Mouse (Mus musculus): ENCODE measurements around the gene Chrng. TPM values are rescaled to one million over a fixed set of nuclear protein-coding genes. Genes with fewer than 3 reads are reported as not detected.

The Chrng gene
- not detected in 2 replicates for polyA plus RNA-seq (2014; fragmentation: Nextera tagmentation; extraction: Ambion mirVana)

DNA sequence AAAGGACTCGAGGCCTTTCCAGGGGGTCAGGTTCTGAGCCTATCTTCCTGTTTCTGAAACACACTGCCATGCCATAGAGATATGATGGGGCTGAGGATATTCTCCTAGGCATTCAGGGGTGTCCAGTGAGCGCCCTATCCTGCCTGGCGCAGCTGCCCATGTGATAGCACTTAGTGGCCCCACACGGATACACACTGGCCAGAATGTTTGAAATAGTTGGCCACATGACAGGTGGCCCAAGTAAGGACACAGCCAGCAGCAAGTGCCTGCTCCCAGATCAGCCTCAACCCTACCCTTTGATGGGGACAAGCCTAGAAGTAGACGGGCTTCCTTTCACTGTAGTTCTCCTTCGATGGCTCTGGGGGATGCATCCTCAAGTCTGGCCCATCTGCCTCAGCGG lies at the start of gene Chrng:
Gene Chrng (plus strand): TSS at position 193 of the 400 bp plus-strand sequence.
- Histone ChIP-seq H3K9me3 (ENCODE audit: control insufficient read depth, low read length) (no peaks in the 10 kb centered on the region), H3K4me2 (ENCODE audit: low read length) (no peak within 1 kb of the TSS), H3K4me1 (replicated peaks; ENCODE audit: control insufficient read depth, insufficient read depth, low read length) (no peaks in the 10 kb centered on the region), H3K27me3 (replicated peaks; ENCODE audit: control insufficient read depth, insufficient read depth, low read length) (peaks cover 19% of the 10 kb centered on the region), H3K27ac (ENCODE audit: low read depth) (no peak within 1 kb of the TSS), H3K4me3 (ENCODE audit: low read depth, low read length) (no peak within 1 kb of the TSS), H3K9ac (ENCODE audit: low read length) (no peak within 1 kb of the TSS), H3K36me3 (ENCODE audit: control insufficient read depth, insufficient read depth, low read length) (no peaks in the 10 kb centered on the region)
- ATAC-seq (replicated peaks; ENCODE audit: low FRiP score, low TSS enrichment, low read depth) = no peak
- 87% methylated on average over 7 of the region's 7 CpGs for WGBS
- DNase-seq (ENCODE audit: low spot score) = no peak

DNA sequence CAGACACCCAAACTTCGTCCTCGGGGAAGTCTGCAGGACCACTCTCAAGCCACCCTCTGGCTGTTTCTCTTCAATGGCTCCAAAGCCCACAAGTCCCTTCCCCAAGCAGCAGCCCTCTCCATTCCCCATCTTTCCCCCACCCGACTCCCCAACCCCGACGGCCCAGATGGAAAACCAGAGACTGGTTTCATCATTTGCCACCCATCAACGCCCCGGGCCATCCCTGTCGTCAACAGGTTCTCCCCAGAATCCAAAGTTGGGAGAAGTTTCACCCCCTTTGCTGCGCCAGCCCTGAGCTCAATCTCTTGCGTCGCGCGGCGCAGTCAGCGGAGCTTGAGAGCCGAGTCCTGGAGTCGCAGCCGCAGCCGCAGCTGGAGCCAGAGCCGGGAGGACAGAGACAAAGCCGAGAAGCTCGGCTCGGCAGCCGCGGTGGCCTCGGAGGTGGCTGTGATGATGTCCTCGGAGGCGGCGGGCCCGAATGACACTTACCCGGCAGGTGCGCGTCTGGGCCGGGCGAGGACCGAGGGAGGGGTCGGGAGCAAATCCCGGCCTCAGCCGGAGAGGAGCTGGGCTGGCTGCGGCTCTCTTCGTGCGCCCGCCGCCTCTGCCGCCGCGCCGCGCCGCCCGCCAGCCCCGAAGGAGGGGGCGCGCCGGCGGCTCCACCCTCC lies 48.8 kb upstream of the Chrng start:
- no peaks in the 10 kb centered on the region for H3K36me3 ChIP-seq (ENCODE audit: control insufficient read depth, insufficient read depth, low read length)
- peak overlapping the region; percentile 57 for H3K4me2 ChIP-seq (ENCODE audit: low read length)
- peak overlapping the region; percentile 33 for H3K4me3 ChIP-seq (ENCODE audit: low read depth, low read length)
- WGBS = 1% methylated on average over 46 of the region's 56 CpGs
- peak; percentile 65 for DNase-seq (ENCODE audit: low spot score)
- peaks cover 87% of the 10 kb centered on the region for H3K27me3 ChIP-seq (replicated peaks; ENCODE audit: control insufficient read depth, insufficient read depth, low read length)
- ATAC-seq (replicated peaks; ENCODE audit: low FRiP score, low TSS enrichment, low read depth) = no peak; the same call in 1 of the 2 replicates
- H3K4me1 ChIP-seq (replicated peaks; ENCODE audit: control insufficient read depth, insufficient read depth, low read length) = peaks cover 7% of the 10 kb centered on the region; the same call in 1 of the 2 replicates
- no peak overlapping the region for H3K27ac ChIP-seq (ENCODE audit: low read depth)
- H3K9ac ChIP-seq (ENCODE audit: low read length) = no peak overlapping the region
- no peaks in the 10 kb centered on the region for H3K9me3 ChIP-seq (ENCODE audit: control insufficient read depth, low read length)

DNA sequence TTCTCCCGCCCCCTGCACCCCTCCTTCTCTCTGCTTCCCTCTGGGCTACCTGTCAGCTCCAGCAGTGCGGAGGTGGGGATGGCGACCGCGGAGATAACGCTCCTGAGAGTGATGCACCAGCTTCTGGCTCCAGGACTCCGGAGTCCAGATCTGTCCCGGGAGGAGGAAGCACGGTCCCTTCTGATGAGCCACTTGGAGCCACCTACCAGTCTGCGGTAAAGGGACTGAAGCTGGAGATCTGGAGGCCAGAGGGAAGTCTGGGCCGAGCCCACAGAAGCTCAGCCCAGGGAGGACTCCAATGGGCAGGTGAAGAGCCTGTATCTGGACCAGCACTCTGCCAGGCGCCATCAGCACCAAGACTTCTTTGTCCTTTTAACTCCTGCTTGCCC lies 48.3 kb upstream of the Chrng start, which contains the start of gene Ecel1:
Gene Ecel1 (minus strand): TSS at position 323 of the 389 bp plus-strand sequence.
- peaks cover 7% of the 10 kb centered on the region; the same call in 1 of the 2 replicates for H3K4me1 ChIP-seq (replicated peaks; ENCODE audit: control insufficient read depth, insufficient read depth, low read length)
- H3K9me3 ChIP-seq (ENCODE audit: control insufficient read depth, low read length) = no peaks in the 10 kb centered on the region
- peak within 1 kb of the TSS; percentile 33 for H3K4me3 ChIP-seq (ENCODE audit: low read depth, low read length)
- no peak within 1 kb of the TSS for H3K9ac ChIP-seq (ENCODE audit: low read length)
- H3K4me2 ChIP-seq (ENCODE audit: low read length) = peak within 1 kb of the TSS; percentile 57
- H3K27ac ChIP-seq (ENCODE audit: low read depth) = no peak within 1 kb of the TSS
- 5% methylated on average over 11 of the region's 12 CpGs for WGBS
- ATAC-seq (replicated peaks; ENCODE audit: low FRiP score, low TSS enrichment, low read depth) (no peak), DNase-seq (ENCODE audit: low spot score) (no peak)
- peaks cover 82% of the 10 kb centered on the region for H3K27me3 ChIP-seq (replicated peaks; ENCODE audit: control insufficient read depth, insufficient read depth, low read length)
- no peaks in the 10 kb centered on the region for H3K36me3 ChIP-seq (ENCODE audit: control insufficient read depth, insufficient read depth, low read length)

DNA sequence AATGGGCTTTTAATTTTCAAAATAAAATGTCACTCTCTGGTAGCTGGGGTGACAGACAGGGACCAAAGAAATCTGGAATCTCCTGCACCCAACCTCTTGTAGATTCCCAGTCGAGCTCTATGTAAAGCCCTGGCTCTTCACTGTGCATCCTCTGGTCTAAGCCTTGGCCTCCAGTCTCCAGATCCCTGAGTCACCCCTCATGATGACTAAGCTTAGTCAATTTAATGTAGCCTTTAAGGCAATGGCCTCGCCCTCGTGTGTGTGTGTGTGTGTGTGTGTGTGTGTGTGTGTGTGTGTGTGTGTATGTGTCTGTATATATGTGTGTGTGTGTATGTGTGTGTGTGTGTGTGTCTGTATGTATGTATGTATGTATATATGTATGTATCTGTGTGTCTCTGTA lies 45.1 kb upstream of the Chrng start:
- Histone ChIP-seq H3K27me3 (replicated peaks; ENCODE audit: control insufficient read depth, insufficient read depth, low read length) (peaks cover 53% of the 10 kb centered on the region), H3K36me3 (ENCODE audit: control insufficient read depth, insufficient read depth, low read length) (no peaks in the 10 kb centered on the region)

DNA sequence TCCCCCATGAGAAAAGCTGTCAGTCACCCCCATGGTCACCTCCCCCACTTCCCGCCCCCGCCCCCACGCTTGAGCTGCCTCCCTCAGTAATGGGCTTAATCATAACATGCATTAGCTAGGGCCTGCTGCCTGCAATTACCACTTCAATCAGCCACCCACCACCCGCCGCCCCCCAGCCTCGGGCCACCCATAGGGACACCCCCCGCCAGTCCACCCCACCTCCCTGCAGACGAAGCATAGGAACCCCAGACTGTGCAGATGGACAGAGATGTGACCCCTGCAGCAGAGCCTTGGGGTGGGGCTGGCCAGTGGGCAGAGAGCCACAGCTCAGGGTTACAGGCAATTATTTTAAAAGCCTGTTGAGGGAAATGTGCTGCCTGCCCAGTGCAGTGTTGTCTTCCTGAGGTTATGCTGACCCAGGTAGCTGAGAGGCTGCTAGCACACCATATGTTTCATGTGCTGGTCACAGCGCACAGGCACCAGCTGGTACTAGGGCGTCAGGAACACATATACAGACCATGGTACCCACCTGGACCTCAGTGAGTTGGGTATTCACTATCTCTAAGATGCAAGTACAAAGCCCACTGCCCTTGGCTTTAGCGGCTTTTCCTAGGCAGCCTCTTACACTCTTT lies 40.2 kb upstream of the Chrng start:
- DNase-seq (ENCODE audit: low spot score) = no peak
- no peak overlapping the region for H3K27ac ChIP-seq (ENCODE audit: low read depth)
- 25% methylated on average over 11 of the region's 11 CpGs for WGBS
- H3K4me2 ChIP-seq (ENCODE audit: low read length) = no peak overlapping the region
- no peaks in the 10 kb centered on the region for H3K9me3 ChIP-seq (ENCODE audit: control insufficient read depth, low read length)
- no peak overlapping the region for H3K4me3 ChIP-seq (ENCODE audit: low read depth, low read length)
- H3K36me3 ChIP-seq (ENCODE audit: control insufficient read depth, insufficient read depth, low read length) = no peaks in the 10 kb centered on the region
- H3K4me1 ChIP-seq (replicated peaks; ENCODE audit: control insufficient read depth, insufficient read depth, low read length) = no peaks in the 10 kb centered on the region
- peaks cover 42% of the 10 kb centered on the region for H3K27me3 ChIP-seq (replicated peaks; ENCODE audit: control insufficient read depth, insufficient read depth, low read length)
- ATAC-seq (replicated peaks; ENCODE audit: low FRiP score, low TSS enrichment, low read depth) = no peak
- H3K9ac ChIP-seq (ENCODE audit: low read length) = no peak overlapping the region

More for the DNA sequence above, 45.1 kb upstream of the Chrng start:
- ATAC-seq (replicated peaks; ENCODE audit: low FRiP score, low TSS enrichment, low read depth) (no peak), DNase-seq (ENCODE audit: low spot score) (no peak)
- H3K4me3 ChIP-seq (ENCODE audit: low read depth, low read length) = no peak overlapping the region
- H3K4me1 ChIP-seq (replicated peaks; ENCODE audit: control insufficient read depth, insufficient read depth, low read length) = no peaks in the 10 kb centered on the region
- H3K4me2 ChIP-seq (ENCODE audit: low read length) = no peak overlapping the region
- no peak overlapping the region for H3K27ac ChIP-seq (ENCODE audit: low read depth)
- H3K9me3 ChIP-seq (ENCODE audit: control insufficient read depth, low read length) = no peaks in the 10 kb centered on the region
- 74% methylated on average over 3 of the region's 3 CpGs for WGBS
- no peak overlapping the region for H3K9ac ChIP-seq (ENCODE audit: low read length)

DNA sequence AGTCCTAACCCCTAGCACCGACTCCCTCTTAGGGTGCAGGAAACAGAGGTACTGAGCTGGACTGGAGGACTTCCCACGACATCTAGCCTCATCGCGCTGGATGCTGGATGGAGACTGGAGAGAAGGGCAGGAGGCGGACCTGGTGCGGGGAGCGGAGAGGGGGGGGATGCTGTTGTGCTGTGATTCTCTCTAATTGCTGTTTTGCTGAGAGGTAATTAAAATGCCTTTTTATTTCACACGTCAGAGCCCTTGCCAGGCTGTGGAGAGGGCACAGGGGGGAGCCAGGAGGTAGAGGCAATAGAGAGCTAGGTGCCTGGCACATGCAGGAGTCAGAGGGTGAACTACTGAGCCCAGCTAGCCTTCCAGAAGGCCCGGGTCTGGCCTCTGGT lies 39.7 kb upstream of the Chrng start:
- WGBS = 54% methylated on average over 9 of the region's 9 CpGs

DNA sequence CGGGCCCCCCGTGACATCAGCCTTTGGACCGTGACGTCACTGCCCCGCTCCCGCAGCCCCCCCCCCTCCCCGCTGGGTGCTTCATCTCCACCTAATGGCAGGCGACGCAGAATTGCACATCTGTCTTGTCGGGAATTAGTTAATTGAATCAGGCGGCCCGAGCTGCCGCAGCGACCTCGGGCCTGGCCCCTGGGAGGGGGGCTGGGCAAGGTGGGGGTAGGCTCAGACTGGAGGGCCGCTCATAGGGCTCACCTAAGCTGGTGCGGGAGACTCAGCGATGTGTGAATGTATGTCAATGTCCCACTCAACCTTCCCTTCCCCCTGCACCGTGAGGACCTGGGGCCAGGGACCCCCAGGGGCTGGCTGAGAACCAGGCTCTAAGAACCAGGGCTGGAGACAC lies 34.0 kb upstream of the Chrng start:
- Histone ChIP-seq H3K4me3 (ENCODE audit: low read depth, low read length) (no peak overlapping the region), H3K36me3 (ENCODE audit: control insufficient read depth, insufficient read depth, low read length) (no peaks in the 10 kb centered on the region), H3K4me2 (ENCODE audit: low read length) (peak overlapping the region; percentile 13; the same call in 1 of the 2 replicates), H3K27me3 (replicated peaks; ENCODE audit: control insufficient read depth, insufficient read depth, low read length) (peaks cover 55% of the 10 kb centered on the region), H3K9me3 (ENCODE audit: control insufficient read depth, low read length) (no peaks in the 10 kb centered on the region), H3K4me1 (replicated peaks; ENCODE audit: control insufficient read depth, insufficient read depth, low read length) (no peaks in the 10 kb centered on the region), H3K9ac (ENCODE audit: low read length) (no peak overlapping the region), H3K27ac (ENCODE audit: low read depth) (no peak overlapping the region)
- no peak for ATAC-seq (replicated peaks; ENCODE audit: low FRiP score, low TSS enrichment, low read depth)
- no peak for DNase-seq (ENCODE audit: low spot score)
- WGBS = 13% methylated on average over 17 of the region's 19 CpGs

More for the DNA sequence above, 39.7 kb upstream of the Chrng start:
- no peaks in the 10 kb centered on the region for H3K9me3 ChIP-seq (ENCODE audit: control insufficient read depth, low read length)
- H3K4me1 ChIP-seq (replicated peaks; ENCODE audit: control insufficient read depth, insufficient read depth, low read length) = no peaks in the 10 kb centered on the region
- H3K36me3 ChIP-seq (ENCODE audit: control insufficient read depth, insufficient read depth, low read length) = no peaks in the 10 kb centered on the region
- no peak overlapping the region for H3K4me3 ChIP-seq (ENCODE audit: low read depth, low read length)
- no peak overlapping the region for H3K9ac ChIP-seq (ENCODE audit: low read length)
- H3K27me3 ChIP-seq (replicated peaks; ENCODE audit: control insufficient read depth, insufficient read depth, low read length) = peaks cover 44% of the 10 kb centered on the region
- H3K27ac ChIP-seq (ENCODE audit: low read depth) = no peak overlapping the region
- H3K4me2 ChIP-seq (ENCODE audit: low read length) = no peak overlapping the region
- DNase-seq (ENCODE audit: low spot score) (no peak), ATAC-seq (replicated peaks; ENCODE audit: low FRiP score, low TSS enrichment, low read depth) (no peak)

DNA sequence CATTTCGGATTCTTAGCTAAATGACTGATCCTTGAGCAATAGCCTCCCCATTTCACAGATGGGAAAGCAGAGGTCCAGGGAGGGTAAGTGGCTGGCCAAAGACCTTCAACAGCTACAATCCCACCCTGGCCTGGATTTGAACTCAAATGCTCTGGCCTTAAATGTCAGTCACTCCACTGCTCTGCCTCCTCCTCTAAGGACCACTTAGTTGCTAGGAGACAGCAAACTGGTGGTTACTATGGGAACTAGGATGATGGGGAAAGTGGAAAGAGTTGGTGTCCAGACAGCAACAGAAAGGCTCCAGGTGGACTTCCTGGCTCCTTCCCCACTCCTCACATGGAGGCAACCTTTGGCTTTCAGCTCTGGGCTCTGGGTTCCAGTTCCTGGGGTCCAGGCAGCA lies 33.1 kb upstream of the Chrng start:
- DNase-seq (ENCODE audit: low spot score) (no peak), ATAC-seq (replicated peaks; ENCODE audit: low FRiP score, low TSS enrichment, low read depth) (no peak)
- no peak overlapping the region for H3K4me3 ChIP-seq (ENCODE audit: low read depth, low read length)
- H3K9me3 ChIP-seq (ENCODE audit: control insufficient read depth, low read length) = no peaks in the 10 kb centered on the region
- WGBS = 81% methylated on average over 1 of the region's 1 CpGs
- H3K36me3 ChIP-seq (ENCODE audit: control insufficient read depth, insufficient read depth, low read length) = no peaks in the 10 kb centered on the region
- H3K4me1 ChIP-seq (replicated peaks; ENCODE audit: control insufficient read depth, insufficient read depth, low read length) = no peaks in the 10 kb centered on the region
- H3K27me3 ChIP-seq (replicated peaks; ENCODE audit: control insufficient read depth, insufficient read depth, low read length) = peaks cover 54% of the 10 kb centered on the region
- no peak overlapping the region for H3K4me2 ChIP-seq (ENCODE audit: low read length)
- H3K9ac ChIP-seq (ENCODE audit: low read length) = no peak overlapping the region
- H3K27ac ChIP-seq (ENCODE audit: low read depth) = no peak overlapping the region

Data from intestine, embryonic 14.5 days (tissue).